Mouse (Mus musculus): ENCODE data around the gene Catsper1.
"Not testable (repeated sequence)": the region's sequence is repeated elsewhere in the genome, so short reads cannot be mapped to it uniquely, and the experiment has no call there.

Catsper1 gene

GRCm38 (mm10) chr19:5335441-5335840 lies at the start of gene Catsper1:
Gene Catsper1, plus strand, starts transcription at chr19:5335741.
- no peak for DNase-seq (ENCODE audit: low read depth)

DNA sequence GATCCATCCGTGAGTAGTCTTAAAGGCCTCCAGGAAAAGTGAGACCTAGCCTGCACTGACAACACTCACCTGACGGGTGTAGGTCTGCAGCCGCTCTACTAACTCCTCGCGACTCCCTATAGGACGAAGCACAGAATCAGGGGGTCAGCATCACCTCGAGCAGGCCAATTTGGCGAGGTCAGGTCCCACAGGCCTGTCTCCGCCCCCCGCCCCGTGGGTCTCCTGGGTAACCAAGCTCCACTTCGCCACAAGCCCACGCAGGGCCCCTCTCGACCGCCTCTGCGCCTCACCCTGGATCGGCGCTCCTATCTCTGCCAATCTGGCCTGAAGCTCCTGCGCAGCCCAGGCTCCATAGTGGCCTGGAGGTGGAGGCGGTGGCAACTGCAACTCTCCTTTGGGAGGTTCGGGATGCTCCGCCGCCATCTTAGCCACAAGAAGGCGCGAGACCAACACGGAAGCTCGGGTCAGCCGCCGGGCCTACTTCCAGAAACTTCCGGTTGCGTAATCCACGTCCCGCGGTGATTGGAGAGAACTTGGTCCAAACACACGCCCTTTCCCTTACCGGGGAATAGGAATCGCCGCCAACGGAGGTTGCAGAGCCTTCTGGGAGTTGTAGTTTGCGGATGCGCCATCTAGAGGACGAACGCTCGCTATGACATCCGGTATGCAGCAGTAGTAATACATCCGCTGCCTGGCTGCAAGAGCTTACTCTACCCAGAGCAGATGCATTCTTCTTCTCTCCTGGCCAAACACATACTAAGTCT lies 40.4 kb upstream of the Catsper1 start, which contains the start of gene Sf3b2:
Gene Sf3b2 (minus strand): TSS at position 484 of the 764 bp plus-strand sequence.
- peak; percentile 100 for DNase-seq (ENCODE audit: low read depth)

- DNase-seq (ENCODE audit: low read depth) = no peak
Observed at GRCm38 (mm10) chr19:5295736-5296075, 39.8 kb upstream of the Catsper1 start.

- DNase-seq (ENCODE audit: low read depth) = no peak
Observed at GRCm38 (mm10) chr19:5296630-5297029, 38.9 kb upstream of the Catsper1 start.

- DNase-seq (ENCODE audit: low read depth) = no peak
Observed at GRCm38 (mm10) chr19:5297903-5298800, 37.4 kb upstream of the Catsper1 start, which contains the start of gene Gal3st3. Gene Gal3st3, plus strand, starts transcription at chr19:5298331.

DNA sequence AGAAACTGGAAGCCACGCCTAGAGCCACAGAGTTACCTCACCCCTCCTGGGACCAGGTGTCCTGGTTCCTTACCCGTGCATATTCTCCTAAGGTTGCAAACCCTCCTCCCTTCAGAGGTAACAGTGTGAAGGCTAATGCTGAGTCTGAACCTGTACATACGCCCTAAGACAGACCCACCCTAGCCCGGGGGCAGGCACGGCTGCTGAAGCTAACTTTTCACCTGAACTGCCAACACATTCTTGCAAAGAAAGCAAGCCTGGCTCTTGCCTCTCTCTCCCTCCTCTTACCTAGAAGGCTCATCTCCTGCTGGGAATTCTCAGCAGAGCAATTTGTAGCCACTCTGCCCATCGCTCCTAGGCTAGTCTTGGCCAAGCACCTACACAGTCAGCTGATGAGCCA lies 35.0 kb upstream of the Catsper1 start:
- DNase-seq (ENCODE audit: low read depth) = no peak

GRCm38 (mm10) chr19:5302455-5302854 lies 33.1 kb upstream of the Catsper1 start:
- peak; percentile 66 for DNase-seq (ENCODE audit: low read depth)

- DNase-seq (ENCODE audit: low read depth) = no peak
Observed at GRCm38 (mm10) chr19:5306279-5306678, 29.3 kb upstream of the Catsper1 start.

GRCm38 (mm10) chr19:5306968-5307734 lies 28.4 kb upstream of the Catsper1 start:
- no peak for DNase-seq (ENCODE audit: low read depth)

GRCm38 (mm10) chr19:5309025-5309424 lies 26.5 kb upstream of the Catsper1 start:
- no peak for DNase-seq (ENCODE audit: low read depth)

DNA sequence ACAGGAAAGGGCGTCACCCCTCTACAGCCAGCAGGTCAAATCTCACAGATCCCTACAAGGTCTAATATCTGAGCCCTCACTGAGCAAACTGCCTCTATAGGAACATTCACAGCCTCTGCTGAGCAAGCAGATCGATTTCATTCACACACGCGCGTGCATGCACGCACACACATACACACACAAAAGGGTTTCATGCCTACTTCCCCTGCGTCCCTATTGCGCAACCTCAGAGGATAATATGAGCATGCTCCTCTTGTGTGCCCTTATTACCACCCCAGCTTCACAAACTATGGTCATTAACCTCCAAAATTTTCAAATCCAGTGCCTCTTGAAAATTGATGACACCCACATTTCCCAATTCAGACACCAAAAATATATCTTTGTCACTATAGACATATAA lies 22.4 kb upstream of the Catsper1 start:
- DNase-seq (ENCODE audit: low read depth) = no peak

GRCm38 (mm10) chr19:5323801-5324200 lies 11.7 kb upstream of the Catsper1 start:
- no peak for DNase-seq (ENCODE audit: low read depth)

DNA sequence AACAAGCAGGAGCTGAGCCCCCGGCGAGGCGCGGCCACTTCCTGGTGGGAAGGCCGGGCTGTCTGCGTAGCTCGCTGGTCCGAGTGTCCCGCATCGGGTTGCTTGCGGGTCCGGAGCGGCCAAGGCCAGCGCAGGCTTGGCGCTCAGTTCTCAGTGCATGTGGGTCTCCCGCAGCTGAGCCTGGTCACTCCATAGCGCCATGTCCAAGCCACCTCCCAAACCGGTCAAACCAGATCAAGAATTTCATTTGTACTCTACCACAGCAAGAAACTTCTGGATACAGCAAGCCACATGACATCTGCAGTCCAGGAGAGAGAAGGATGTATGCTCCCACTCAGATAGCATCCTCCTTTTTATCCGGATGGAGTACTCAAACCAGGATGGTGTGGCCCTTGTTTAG lies 7.6 kb upstream of the Catsper1 start:
- no peak for DNase-seq (ENCODE audit: low read depth)

- no peak for DNase-seq (ENCODE audit: low read depth)
Observed at GRCm38 (mm10) chr19:5334741-5335140, 800 bp upstream of the Catsper1 start.

- DNase-seq (ENCODE audit: low read depth) = peak; percentile 53
Observed at GRCm38 (mm10) chr19:5337975-5338374, 2.4 kb downstream of the Catsper1 start.

DNA sequence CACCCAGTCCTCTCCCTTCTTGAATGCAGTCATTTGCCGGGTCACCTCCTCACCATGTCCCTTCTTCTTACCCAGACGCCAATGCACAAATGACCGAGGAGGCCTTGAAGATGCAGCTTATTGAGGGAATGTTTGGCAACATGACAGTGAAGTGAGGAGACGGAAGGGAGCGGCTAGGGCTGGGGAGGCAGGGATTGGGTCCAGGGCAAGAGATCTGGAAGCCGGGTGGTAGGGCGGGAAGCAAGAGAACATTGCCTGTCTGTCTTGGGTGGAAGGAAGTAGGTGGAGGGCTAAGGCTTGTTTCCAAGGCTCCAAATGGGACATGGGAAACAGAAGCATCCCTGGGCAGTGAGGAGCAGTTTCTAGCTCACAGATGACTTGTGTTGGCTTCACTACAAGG lies 5.8 kb downstream of the Catsper1 start:
- no peak for DNase-seq (ENCODE audit: low read depth)

DNA sequence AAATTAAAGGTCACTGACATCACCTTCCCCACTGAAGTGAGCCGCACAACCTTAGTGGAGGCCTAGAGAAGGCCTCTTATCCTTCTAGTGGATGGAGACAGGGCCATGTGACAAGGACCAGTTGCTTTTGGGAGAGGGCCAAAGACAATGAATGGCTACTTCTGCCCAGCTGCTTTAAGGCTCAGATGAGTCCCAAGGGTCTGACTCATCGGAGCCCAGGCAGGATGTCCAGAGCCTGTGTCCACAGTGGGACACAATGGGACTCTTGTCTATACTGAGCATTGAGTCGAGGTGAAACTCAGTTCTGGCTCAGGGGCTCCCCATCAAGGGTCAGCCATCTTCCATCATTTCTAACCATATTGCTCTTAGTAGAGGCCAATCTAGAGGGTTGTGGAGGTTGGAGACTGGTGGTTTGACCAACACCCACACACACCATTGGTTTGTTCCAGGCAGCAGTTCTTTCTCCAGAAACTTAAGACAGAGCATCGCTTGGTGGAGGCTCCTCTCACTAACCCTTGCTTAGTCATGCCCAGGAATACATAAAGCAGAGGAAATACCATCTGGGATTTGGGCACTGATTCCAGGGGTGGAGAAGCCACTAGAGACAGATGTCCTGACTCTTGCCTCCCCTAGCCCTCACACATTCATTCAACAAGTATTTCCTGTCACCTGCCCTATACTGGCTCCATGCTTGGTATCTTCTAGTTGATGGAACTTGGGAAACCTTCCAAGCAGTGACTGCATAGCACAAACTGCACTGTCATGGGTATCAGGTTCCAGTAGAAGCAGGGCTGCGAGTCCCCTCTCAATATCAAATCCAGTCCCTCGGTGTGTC lies 10.0 kb downstream of the Catsper1 start:
- no peak for DNase-seq (ENCODE audit: low read depth)

DNA sequence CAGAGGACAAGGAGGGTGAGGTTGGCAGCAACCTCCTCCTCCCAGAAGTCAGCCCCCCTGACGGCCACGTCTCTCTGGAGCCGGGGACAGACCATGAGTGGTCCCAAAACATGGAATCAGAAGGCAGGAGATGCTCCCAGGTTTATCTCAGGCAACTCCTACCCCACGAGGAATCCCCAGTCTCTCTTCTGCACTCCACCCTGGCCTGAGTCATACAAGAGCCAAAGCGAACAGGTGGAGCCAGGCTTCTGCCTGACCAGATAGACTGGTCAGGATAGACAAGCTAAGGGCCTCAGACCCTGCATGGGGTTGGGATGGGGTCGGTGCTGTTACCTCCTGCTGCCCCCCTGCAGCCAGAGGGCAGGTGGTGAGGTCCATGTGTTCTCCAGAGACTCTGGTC lies 12.5 kb downstream of the Catsper1 start:
- DNase-seq (ENCODE audit: low read depth) = no peak

- peak; percentile 33 for DNase-seq (ENCODE audit: low read depth)
Observed at GRCm38 (mm10) chr19:5348526-5349501, 13.3 kb downstream of the Catsper1 start.

DNA sequence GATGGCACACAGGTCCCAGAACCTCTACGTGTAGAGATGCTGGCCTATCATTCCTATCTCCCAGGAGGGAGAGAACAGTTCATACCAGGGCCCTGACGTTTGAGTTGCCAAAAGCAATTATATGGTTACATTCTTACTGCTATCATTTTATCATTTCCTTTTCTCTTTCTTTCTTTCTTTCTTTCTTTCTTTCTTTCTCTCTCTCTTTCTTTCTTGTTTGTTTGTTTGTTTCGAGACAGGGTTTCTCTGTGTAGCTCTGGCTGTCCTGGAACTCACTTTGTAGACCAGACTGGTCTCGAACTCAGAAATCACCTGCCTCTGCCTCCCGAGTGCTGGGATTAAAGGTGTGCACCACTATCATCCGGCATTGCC lies 13.9 kb downstream of the Catsper1 start, which contains the start of gene Cst6:
Gene Cst6 (minus strand): TSS at position 73 of the 372 bp plus-strand sequence.
- not testable (repeated sequence) for DNase-seq (ENCODE audit: low read depth)

All from c-Kit-positive CD71-negative TER-119-negative erythroid progenitor cells, embryonic 14.5 days (primary cell).